Mouse (Mus musculus) hindbrain, embryonic 11.5 days (tissue): ENCODE data around the gene Mum1. TPM values are rescaled to one million over a fixed set of nuclear protein-coding genes. Genes with fewer than 3 reads are reported as not detected.

ENCODE experiments used
- ATAC-seq: fragments of 200-750 bp; cut with Nextera tagmentation; 2 replicates; pipeline ENCODE4 v1.8.0; 2017; ENCODE audit warnings: mild to moderate bottlenecking, moderate TSS enrichment, moderate library complexity; ENCODE audit not compliant: low FRiP score
- DNase-seq: peaks from one replicate; pipeline ENCODE4 v3.0.0-alpha.2; 2015; ENCODE audit warnings: low spot score
- H3K27ac ChIP-seq: fragments of 300-500 bp; sonication (generic); 2 replicates; pipeline ENCODE4 v1.5.1; 2014; ENCODE audit warnings: mild to moderate bottlenecking, low read depth, low read length
- H3K27me3 ChIP-seq: fragments of 300-500 bp; sonication (generic); 2 replicates; pipeline ENCODE4 v1.6.1; 2014; ENCODE audit warnings: mild to moderate bottlenecking, low read length, moderate library complexity, mixed read lengths; ENCODE audit not compliant: control insufficient read depth, insufficient read depth
- H3K36me3 ChIP-seq: fragments of 300-500 bp; sonication (generic); 2 replicates; pipeline ENCODE4 v1.6.1; 2014; ENCODE audit warnings: mild to moderate bottlenecking, low read length, moderate library complexity, mixed read lengths; ENCODE audit not compliant: control insufficient read depth, insufficient read depth
- H3K4me1 ChIP-seq: fragments of 300-500 bp; sonication (generic); replicated peaks from 2 replicates; pipeline ENCODE4 v1.6.1; 2014; ENCODE audit warnings: low read length, mixed read lengths; ENCODE audit not compliant: control insufficient read depth, insufficient read depth
- H3K4me2 ChIP-seq: fragments of 300-500 bp; sonication (generic); replicated peaks from 2 replicates; pipeline ENCODE4 v1.6.1; 2014; ENCODE audit warnings: mild to moderate bottlenecking, low read depth, low read length
- H3K4me3 ChIP-seq: fragments of 300-500 bp; sonication (generic); 2 replicates; pipeline ENCODE4 v1.5.1; 2014; ENCODE audit warnings: low read depth, low read length
- H3K9ac ChIP-seq: fragments of 300-500 bp; sonication (generic); 2 replicates; pipeline ENCODE4 v1.6.1; 2014; ENCODE audit warnings: low read depth, low read length
- H3K9me3 ChIP-seq: fragments of 300-500 bp; sonication (generic); 2 replicates; pipeline ENCODE4 v1.6.1; 2016; ENCODE audit warnings: low read length; ENCODE audit not compliant: control insufficient read depth
- WGBS: fragments of 180-500 bp; shearing (Covaris S2); extraction: QIAGEN DNeasy Blood & Tissue Kit; methylation state at CpG from one replicate; pipeline ENCODE4 v1.1.7; 2014; 5-methylcytosine and 5-hydroxymethylcytosine counted together
- polyA plus RNA-seq: library from polyadenylated mRNA; unstranded; fragments of >200 nt; fragmentation: Nextera tagmentation; extraction: Ambion mirVana; gene quantifications from 2 replicates; pipeline ENCODE4 v1.2.1, GENCODE M21; 2014

Mum1 gene
- polyA plus RNA-seq, 1 experiment from 2014 or later = 49.4 TPM

DNA sequence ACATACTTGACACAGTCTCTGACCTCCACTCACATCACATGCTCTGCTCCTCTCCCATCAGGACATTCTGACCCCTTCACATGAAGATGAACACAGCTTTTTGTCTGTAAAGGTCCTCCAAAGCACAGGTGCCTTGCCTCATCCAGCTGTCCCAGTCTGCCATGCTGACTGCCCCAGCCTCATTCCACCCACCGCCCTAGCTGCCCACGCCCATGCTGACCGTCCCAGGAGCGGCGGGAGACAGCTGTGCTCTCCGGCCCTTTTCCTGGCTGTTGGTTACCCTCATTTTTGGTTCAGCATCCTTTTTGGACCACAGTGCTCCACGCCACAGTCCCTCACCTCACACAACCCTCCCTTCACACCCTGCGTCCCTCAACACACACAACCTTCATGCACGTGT, 52.2 kb downstream of the Mum1 start:
- H3K4me2 ChIP-seq = no peak overlapping the region
- no peak overlapping the region for H3K4me3 ChIP-seq
- no peak overlapping the region for H3K9ac ChIP-seq
- peaks cover 16% of the 10 kb centered on the region for H3K36me3 ChIP-seq
- WGBS = 95% methylated on average over 9 of the region's 9 CpGs
- DNase-seq (no peak), ATAC-seq (no peak)
- no peaks in the 10 kb centered on the region for H3K9me3 ChIP-seq
- no peaks in the 10 kb centered on the region for H3K27me3 ChIP-seq
- no peak overlapping the region for H3K27ac ChIP-seq
- no peaks in the 10 kb centered on the region for H3K4me1 ChIP-seq

DNA sequence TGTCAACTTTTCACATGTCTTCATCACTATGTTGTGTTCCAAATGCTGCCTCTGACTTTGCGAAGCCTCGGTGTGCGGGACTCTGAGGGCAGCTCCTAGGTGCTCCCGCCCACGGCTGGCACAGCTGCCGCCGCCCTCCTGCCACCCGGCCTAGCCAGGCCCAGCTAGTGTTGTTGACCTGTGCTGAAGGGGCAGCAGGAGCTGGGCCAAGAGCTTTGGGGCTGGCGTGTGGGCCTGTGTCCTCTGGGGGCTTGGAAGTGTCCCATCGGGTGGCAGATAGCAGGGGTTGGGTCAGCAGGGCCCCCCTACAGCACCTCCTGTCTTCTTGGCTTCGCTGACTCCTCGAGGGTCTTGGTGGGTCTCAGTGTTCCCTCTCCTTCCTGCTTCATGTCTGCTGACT, 53.0 kb downstream of the Mum1 start:
- Histone ChIP-seq H3K36me3 (peaks cover 19% of the 10 kb centered on the region), H3K9me3 (no peaks in the 10 kb centered on the region), H3K4me1 (no peaks in the 10 kb centered on the region), H3K9ac (no peak overlapping the region), H3K4me2 (no peak overlapping the region), H3K27me3 (no peaks in the 10 kb centered on the region), H3K4me3 (no peak overlapping the region), H3K27ac (no peak overlapping the region)
- WGBS = 93% methylated on average over 12 of the region's 12 CpGs
- no peak for ATAC-seq
- no peak for DNase-seq

DNA sequence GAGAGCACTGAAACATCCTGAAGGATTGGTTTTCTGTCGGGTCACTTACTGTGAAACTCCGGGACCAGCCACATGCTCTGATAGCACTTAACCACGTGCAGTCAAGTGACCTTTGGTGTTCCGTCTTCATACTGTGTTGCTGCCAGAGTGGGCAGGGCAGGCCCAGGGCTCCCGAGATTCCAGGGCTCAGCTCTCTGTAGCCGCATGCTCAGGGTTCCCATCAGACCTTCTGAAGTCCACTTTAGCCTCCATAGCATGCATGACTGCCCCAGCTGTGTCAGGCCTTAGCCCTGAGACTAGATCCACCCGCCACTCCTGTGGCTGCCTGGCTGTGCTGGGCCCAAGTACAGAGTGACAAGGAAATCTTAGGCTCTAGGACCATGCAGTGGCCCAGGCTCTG, 55.1 kb downstream of the Mum1 start:
- DNase-seq (no peak), ATAC-seq (no peak)
- Histone ChIP-seq H3K27ac (peak overlapping the region; percentile 51; the same call in 1 of the 2 replicates), H3K9me3 (no peaks in the 10 kb centered on the region), H3K4me3 (no peak overlapping the region), H3K4me2 (no peak overlapping the region), H3K4me1 (no peaks in the 10 kb centered on the region), H3K9ac (no peak overlapping the region), H3K36me3 (peaks cover 21% of the 10 kb centered on the region), H3K27me3 (no peaks in the 10 kb centered on the region)
- 84% methylated on average over 7 of the region's 7 CpGs for WGBS

DNA sequence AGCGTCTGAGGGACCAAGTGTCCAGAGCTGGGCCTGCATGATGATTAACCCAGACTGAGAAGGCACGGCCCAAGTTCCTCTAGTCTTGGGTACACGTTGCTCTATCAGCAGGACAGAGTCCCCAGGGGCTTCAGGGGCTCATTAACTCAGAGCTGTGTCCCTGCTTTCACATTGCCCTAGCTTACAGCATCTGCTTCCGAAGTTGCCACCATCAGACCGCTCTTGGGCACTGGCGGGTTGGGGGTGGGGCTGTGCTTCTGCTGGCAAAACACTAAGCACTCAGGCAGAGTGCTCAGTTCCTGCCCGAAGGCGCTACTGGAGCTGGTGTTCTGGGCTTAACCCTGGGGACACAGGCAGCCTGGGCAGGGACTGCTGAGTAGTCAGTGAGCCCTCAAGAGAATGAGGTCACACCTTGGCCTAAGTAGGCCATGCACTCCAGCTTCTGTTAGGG, 55.7 kb downstream of the Mum1 start:
- peaks cover 25% of the 10 kb centered on the region for H3K36me3 ChIP-seq
- no peak for DNase-seq
- peak; percentile 28; the same call in 1 of the 2 replicates for ATAC-seq
- no peaks in the 10 kb centered on the region for H3K4me1 ChIP-seq
- H3K27me3 ChIP-seq = no peaks in the 10 kb centered on the region
- H3K4me2 ChIP-seq = no peak overlapping the region
- WGBS = 77% methylated on average over 8 of the region's 8 CpGs
- H3K4me3 ChIP-seq = no peak overlapping the region
- H3K27ac ChIP-seq = peak overlapping the region; percentile 51; the same call in 1 of the 2 replicates
- H3K9me3 ChIP-seq = no peaks in the 10 kb centered on the region
- no peak overlapping the region for H3K9ac ChIP-seq

DNA sequence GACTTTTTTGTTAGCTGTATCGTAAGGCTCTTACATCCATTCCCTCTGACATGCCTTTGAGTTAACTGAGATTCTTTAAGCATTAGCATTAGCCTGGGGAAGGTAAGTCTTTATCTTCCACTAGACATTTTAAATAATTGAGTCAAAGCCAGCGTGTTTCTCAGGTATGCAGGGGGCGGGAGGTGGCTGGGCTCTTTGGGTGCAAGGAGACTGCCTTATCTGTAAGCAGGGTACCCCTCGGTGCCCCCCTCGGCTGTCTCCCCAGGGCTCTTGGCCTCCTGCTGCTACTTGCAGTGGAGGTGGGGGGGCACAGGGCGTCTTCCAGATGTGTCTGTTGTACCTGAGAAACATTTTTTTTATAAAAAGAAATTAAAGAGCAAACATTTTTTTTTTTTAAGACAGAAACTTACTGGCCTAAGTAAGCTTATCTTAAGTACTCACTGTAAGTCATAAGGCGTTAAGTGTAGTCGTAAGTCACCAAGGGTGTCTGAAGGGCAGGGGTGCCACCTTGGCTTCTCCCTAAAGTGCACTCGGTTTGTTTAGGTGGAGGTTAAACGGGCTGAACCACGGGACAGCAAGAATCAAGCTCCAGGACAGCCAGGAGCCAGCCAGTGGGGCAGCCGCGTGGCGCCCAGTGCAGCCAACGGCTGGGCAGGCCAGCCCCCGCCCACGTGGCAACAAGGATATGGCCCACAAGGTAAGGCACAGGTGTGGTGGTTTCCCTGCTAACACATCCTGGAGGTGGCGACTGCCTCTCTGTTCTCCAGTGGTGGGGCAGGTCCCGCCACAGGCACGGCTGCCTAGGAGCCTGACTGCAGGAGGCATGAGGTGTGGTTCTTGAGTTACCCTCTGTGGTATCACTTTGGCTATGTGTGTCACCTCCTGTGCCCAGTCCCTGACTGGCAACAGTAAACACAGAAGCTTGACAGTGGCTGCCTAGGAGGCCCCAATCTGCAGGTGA, 56.5 kb downstream of the Mum1 start:
- H3K27ac ChIP-seq = no peak overlapping the region
- H3K36me3 ChIP-seq = peaks cover 26% of the 10 kb centered on the region
- H3K9ac ChIP-seq = no peak overlapping the region
- no peaks in the 10 kb centered on the region for H3K4me1 ChIP-seq
- H3K27me3 ChIP-seq = no peaks in the 10 kb centered on the region
- H3K9me3 ChIP-seq = no peaks in the 10 kb centered on the region
- 94% methylated on average over 20 of the region's 20 CpGs for WGBS
- no peak overlapping the region for H3K4me2 ChIP-seq
- no peak overlapping the region for H3K4me3 ChIP-seq
- DNase-seq (no peak), ATAC-seq (no peak)

DNA sequence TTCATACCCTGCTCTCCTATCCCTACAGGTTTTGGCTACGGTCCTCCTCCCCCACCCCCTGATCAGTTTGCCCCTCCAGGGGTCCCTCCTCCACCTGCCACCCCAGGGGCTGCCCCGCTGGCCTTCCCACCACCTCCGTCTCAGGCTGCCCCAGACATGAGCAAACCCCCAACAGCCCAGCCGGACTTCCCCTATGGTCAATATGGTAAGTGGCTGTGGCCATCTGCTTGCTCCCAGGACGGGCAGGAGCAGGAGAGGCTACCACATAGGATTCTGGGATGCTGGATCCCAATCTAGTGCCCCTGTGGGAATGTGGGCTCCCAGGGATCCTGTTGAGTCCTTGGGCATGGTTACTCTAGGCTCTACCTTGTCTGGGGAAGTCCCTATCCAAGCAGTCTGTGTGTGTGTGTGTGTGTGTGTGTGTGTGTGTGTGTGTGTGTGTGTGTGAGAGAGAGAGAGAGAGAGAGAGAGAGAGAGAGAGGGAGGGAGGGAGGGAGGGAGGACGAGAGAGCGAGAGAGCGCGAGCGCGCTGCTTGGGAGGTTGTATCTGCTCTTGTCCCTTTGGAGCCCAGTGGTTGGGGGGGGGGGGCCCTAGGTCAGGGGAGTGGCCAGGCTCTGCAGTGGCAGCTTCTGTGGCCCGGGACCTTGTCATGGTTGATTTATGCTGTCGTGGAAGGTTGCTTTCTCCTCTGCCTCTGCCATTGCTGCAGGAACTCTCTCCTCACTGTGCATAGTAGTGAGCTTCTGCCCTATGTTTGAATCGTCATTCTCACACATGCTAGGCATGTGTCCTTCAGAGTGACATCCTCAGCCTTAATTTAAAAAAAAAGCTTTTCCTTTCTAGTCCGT, 59.2 kb downstream of the Mum1 start:
- Histone ChIP-seq H3K27ac (no peak overlapping the region), H3K36me3 (peaks cover 12% of the 10 kb centered on the region)

DNA sequence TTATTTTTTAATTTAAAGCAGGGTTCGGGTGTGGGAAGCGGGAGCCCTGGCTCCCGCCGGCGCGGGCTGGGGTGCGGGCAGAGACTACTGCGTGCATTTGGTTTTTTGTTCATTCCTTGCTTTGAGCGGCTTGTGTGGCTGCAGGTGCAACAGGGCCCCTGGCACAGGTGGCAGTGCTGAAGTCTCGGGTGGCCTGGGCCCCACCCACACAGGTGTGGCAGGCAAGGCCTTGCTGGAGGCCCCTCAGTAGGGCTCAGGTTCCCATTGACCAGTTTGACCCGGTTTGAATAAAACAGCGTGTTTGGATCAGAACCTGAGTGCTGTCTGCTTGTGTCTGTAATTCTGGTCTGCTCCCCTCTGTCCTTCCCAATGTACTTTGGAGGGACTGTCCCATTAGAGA, 61.9 kb downstream of the Mum1 start:
- no peak overlapping the region for H3K4me3 ChIP-seq
- H3K9ac ChIP-seq = no peak overlapping the region; the same call in 1 of the 2 replicates
- H3K27me3 ChIP-seq = no peaks in the 10 kb centered on the region
- H3K27ac ChIP-seq = no peak overlapping the region
- H3K36me3 ChIP-seq = peaks cover 12% of the 10 kb centered on the region
- DNase-seq (no peak), ATAC-seq (no peak)
- no peaks in the 10 kb centered on the region for H3K9me3 ChIP-seq
- H3K4me1 ChIP-seq = no peaks in the 10 kb centered on the region; the same call in 1 of the 2 replicates
- H3K4me2 ChIP-seq = no peak overlapping the region
- 95% methylated on average over 12 of the region's 12 CpGs for WGBS

More for the DNA sequence above, 59.2 kb downstream of the Mum1 start:
- ATAC-seq (no peak), DNase-seq (no peak)
- Histone ChIP-seq H3K9me3 (no peaks in the 10 kb centered on the region), H3K4me2 (no peak overlapping the region), H3K4me3 (no peak overlapping the region), H3K4me1 (no peaks in the 10 kb centered on the region), H3K9ac (no peak overlapping the region), H3K27me3 (no peaks in the 10 kb centered on the region)
- WGBS = 75% methylated on average over 9 of the region's 15 CpGs

DNA sequence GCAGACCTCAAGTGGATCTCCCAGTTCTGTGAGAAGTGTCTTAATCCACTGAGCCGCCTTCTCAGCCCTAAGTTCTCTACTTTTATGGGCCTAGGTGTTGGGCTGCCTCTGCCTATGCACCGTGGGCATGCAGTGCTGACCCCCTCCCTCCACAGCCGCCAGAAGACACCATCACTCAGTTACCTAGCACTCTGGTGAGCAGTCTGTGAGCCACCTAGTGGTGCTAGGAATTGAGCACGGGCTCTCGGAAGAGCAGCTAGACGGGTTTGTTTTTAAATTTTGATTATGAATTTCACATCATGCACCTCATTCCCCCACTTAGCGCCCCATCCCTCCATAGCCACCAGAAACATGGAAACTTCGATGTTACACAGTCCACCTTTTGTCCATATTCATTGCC, 62.4 kb downstream of the Mum1 start:
- no peak for ATAC-seq
- WGBS = 75% methylated on average over 8 of the region's 8 CpGs
- H3K36me3 ChIP-seq = peaks cover 9% of the 10 kb centered on the region; the same call in 1 of the 2 replicates

More for the DNA sequence above, 62.4 kb downstream of the Mum1 start:
- Histone ChIP-seq H3K9ac (no peak overlapping the region), H3K4me3 (no peak overlapping the region), H3K27ac (no peak overlapping the region), H3K4me1 (peaks cover 4% of the 10 kb centered on the region; the same call in 1 of the 2 replicates), H3K4me2 (no peak overlapping the region), H3K27me3 (no peaks in the 10 kb centered on the region), H3K9me3 (no peaks in the 10 kb centered on the region)
- no peak for DNase-seq
